Mouse (Mus musculus): ENCODE measurements around the gene Tmem37.

Tmem37 gene

GRCm38 (mm10) chr1:120073519-120074306 is at the start of gene Tmem37:
Tmem37 (minus strand) TSS chr1:120074074.
- DNase-seq (ENCODE audit: inconsistent age in 2 of 2, low spot score in 1 of 2) = peak; percentile 91 to 94

- DNase-seq (ENCODE audit: inconsistent age in 2 of 2, low spot score in 1 of 2) = peak in 1 of 2 experiments; percentile 31
These were observed 48.9 kb upstream of the Tmem37 start for GRCm38 (mm10) chr1:120122634-120123383.

GRCm38 (mm10) chr1:120121930-120122530 is 48.2 kb upstream of the Tmem37 start:
- peak in 1 of 2 experiments; percentile 44 for DNase-seq (ENCODE audit: inconsistent age in 2 of 2, low spot score in 1 of 2)

- DNase-seq (ENCODE audit: inconsistent age in 2 of 2, low spot score in 1 of 2) = peak; percentile 99
These were observed 47.3 kb upstream of the Tmem37 start, which contains the start of the genes Dbi and 3110009E18Rik for GRCm38 (mm10) chr1:120120969-120121811. Dbi (minus strand) TSS chr1:120121078. 3110009E18Rik (plus strand) TSS chr1:120121187.

- DNase-seq (ENCODE audit: inconsistent age in 2 of 2, low spot score in 1 of 2) = peak; percentile 78 to 95
These were observed 46.5 kb upstream of the Tmem37 start for GRCm38 (mm10) chr1:120120141-120120968.

- DNase-seq (ENCODE audit: inconsistent age in 2 of 2, low spot score in 1 of 2) = peak; percentile 46 to 72
These were observed 45.5 kb upstream of the Tmem37 start for GRCm38 (mm10) chr1:120119389-120119788.

- DNase-seq (ENCODE audit: inconsistent age in 2 of 2, low spot score in 1 of 2) = peak in 1 of 2 experiments; percentile 43
These were observed 45.0 kb upstream of the Tmem37 start for GRCm38 (mm10) chr1:120118854-120119253.

GRCm38 (mm10) chr1:120116106-120116505 is 42.2 kb upstream of the Tmem37 start:
- peak; percentile 80 to 89 for DNase-seq (ENCODE audit: inconsistent age in 2 of 2, low spot score in 1 of 2)

GRCm38 (mm10) chr1:120115671-120116081 is 41.8 kb upstream of the Tmem37 start:
- DNase-seq (ENCODE audit: inconsistent age in 2 of 2, low spot score in 1 of 2) = peak; percentile 51 to 85

GRCm38 (mm10) chr1:120112251-120113187 is 38.6 kb upstream of the Tmem37 start:
- peak in 1 of 2 experiments; percentile 45 for DNase-seq (ENCODE audit: inconsistent age in 2 of 2, low spot score in 1 of 2)

- DNase-seq (ENCODE audit: inconsistent age in 2 of 2, low spot score in 1 of 2) = no peak
These were observed 37.9 kb upstream of the Tmem37 start for GRCm38 (mm10) chr1:120111766-120112165.

- no peak for DNase-seq (ENCODE audit: inconsistent age in 2 of 2, low spot score in 1 of 2)
These were observed 36.0 kb upstream of the Tmem37 start for GRCm38 (mm10) chr1:120109741-120110432.

GRCm38 (mm10) chr1:120105556-120105959 is 31.7 kb upstream of the Tmem37 start:
- peak in 1 of 2 experiments; percentile 37 for DNase-seq (ENCODE audit: inconsistent age in 2 of 2, low spot score in 1 of 2)

GRCm38 (mm10) chr1:120101227-120101609 is 27.3 kb upstream of the Tmem37 start:
- no peak for DNase-seq (ENCODE audit: inconsistent age in 2 of 2, low spot score in 1 of 2)

GRCm38 (mm10) chr1:120100456-120101226 is 26.8 kb upstream of the Tmem37 start:
- DNase-seq (ENCODE audit: inconsistent age in 2 of 2, low spot score in 1 of 2) = peak in 1 of 2 experiments; percentile 42

GRCm38 (mm10) chr1:120099483-120099882 is 25.6 kb upstream of the Tmem37 start:
- DNase-seq (ENCODE audit: inconsistent age in 2 of 2, low spot score in 1 of 2) = peak in 1 of 2 experiments; percentile 59

- DNase-seq (ENCODE audit: inconsistent age in 2 of 2, low spot score in 1 of 2) = peak; percentile 65 to 93
These were observed 24.5 kb upstream of the Tmem37 start for GRCm38 (mm10) chr1:120098327-120098726.
